Mouse (Mus musculus): Measurements from ENCODE around the gene Mipep. TPM values are rescaled to one million over a fixed set of nuclear protein-coding genes. Genes with fewer than 3 reads are reported as not detected.

Gene Mipep
- polyA plus RNA-seq, 1 experiment from 2014 or later = 18.8 TPM

DNA sequence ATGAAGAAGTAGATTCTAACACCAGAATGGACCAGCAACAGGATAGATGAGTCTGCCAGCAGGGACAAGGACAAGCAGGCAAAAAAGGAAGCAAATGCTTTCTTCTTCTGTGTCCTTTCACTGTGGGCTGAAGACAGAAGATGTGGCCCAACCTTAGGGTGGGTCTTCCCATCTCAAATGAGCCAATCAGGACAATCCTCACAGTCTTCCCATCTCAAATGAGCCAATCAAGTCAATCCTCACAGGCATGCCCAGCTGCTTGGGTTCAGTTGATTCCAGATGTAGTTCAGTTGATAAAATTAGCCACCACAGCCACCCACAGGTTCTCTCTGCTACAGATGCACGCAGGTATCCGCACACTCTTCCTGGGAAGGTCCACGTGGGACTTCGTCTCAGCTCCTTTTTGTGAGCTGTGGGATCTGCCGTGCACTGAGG, 6.9 kb upstream of the Mipep start:
- H3K4me1 ChIP-seq = no peaks in the 10 kb centered on the region
- no peak overlapping the region for H3K4me2 ChIP-seq
- no peak overlapping the region for H3K27ac ChIP-seq (replicated peaks)
- H3K9ac ChIP-seq (replicated peaks) = no peak overlapping the region
- H3K9me3 ChIP-seq (replicated peaks) = no peaks in the 10 kb centered on the region
- 84% methylated on average over 5 of the region's 5 CpGs for WGBS
- ATAC-seq (ENCODE audit: low FRiP score) = no peak
- no peaks in the 10 kb centered on the region for H3K27me3 ChIP-seq (replicated peaks)
- H3K4me3 ChIP-seq (replicated peaks) = no peak overlapping the region
- H3K36me3 ChIP-seq = no peaks in the 10 kb centered on the region

DNA sequence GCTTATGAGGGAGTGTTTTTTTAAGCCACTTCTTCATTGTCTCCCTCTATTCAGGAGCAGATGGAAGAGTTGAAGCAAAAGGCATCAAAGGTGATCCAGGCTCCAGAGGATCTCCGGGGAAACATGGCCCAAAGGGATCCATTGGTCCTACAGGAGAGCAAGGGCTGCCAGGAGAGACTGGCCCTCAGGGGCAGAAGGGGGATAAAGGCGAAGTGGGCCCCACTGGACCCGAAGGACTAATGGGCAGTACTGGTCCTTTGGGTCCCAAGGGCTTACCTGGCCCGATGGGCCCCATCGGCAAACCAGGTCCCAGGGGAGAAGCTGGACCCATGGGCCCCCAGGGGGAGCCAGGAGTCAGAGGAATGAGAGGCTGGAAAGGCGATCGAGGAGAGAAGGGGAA, 5.2 kb upstream of the Mipep start:
- H3K9ac ChIP-seq (replicated peaks) = no peak overlapping the region
- no peak overlapping the region for H3K4me2 ChIP-seq
- no peaks in the 10 kb centered on the region for H3K4me1 ChIP-seq
- no peaks in the 10 kb centered on the region for H3K36me3 ChIP-seq
- no peaks in the 10 kb centered on the region for H3K9me3 ChIP-seq (replicated peaks)
- no peak overlapping the region for H3K4me3 ChIP-seq (replicated peaks)
- no peak for ATAC-seq (ENCODE audit: low FRiP score)
- no peaks in the 10 kb centered on the region for H3K27me3 ChIP-seq (replicated peaks)
- 92% methylated on average over 7 of the region's 7 CpGs for WGBS
- no peak overlapping the region for H3K27ac ChIP-seq (replicated peaks)

DNA sequence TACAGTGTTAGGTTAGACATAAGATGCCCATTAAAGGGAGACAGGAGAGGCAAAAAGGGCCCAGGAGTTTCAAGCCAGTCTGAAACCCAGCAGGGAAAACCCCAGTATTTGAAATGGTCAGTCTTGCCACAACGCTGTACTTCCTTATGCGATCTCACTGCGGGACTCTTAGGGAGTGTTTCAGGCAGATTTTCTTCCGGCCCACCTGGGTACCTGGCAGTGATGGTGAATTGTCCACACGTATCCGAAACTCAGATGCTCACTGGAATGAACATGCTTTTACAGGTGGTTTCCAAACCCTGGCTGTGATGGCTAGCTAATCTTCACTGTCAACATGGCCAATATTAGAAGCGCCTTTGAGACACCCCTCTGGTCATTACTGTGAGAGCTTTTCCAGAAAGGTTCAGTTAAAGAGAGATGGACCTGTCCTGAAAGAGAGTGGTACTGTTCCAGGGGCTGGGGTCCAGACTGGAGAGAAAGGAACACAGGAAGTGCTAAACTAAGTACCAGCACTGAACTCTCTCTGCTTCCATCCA, 2.2 kb upstream of the Mipep start:
- Histone ChIP-seq H3K27me3 (replicated peaks) (no peaks in the 10 kb centered on the region), H3K36me3 (no peaks in the 10 kb centered on the region), H3K4me3 (replicated peaks) (no peak overlapping the region), H3K27ac (replicated peaks) (no peak overlapping the region), H3K9me3 (replicated peaks) (no peaks in the 10 kb centered on the region), H3K4me1 (peaks cover 7% of the 10 kb centered on the region), H3K9ac (replicated peaks) (no peak overlapping the region), H3K4me2 (no peak overlapping the region)
- ATAC-seq (ENCODE audit: low FRiP score) = no peak
- 65% methylated on average over 7 of the region's 7 CpGs for WGBS

DNA sequence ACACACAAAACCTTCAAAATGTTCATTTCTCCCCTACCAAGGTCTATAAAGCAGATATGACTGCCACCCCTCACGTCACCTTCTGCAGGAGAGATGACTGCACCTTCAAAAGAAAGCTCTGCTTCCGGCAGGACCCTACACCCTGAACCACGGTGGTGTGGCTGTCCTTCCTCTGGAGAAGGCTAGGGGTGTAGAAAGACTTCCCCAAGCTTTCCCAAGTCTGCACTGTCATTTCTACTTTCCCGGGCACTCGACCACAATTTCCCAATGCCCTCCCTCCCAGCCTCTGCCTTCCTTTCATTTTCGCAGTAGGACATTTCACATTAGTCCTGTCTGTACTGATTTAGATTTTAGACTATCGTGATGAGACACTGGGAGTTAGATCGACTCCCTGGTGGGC, 1.2 kb upstream of the Mipep start:
- Histone ChIP-seq H3K9me3 (replicated peaks) (no peaks in the 10 kb centered on the region), H3K27me3 (replicated peaks) (no peaks in the 10 kb centered on the region), H3K4me3 (replicated peaks) (no peak overlapping the region), H3K4me1 (peaks cover 7% of the 10 kb centered on the region), H3K27ac (replicated peaks) (no peak overlapping the region), H3K9ac (replicated peaks) (no peak overlapping the region), H3K36me3 (peaks cover 4% of the 10 kb centered on the region; the same call in 1 of the 2 replicates), H3K4me2 (no peak overlapping the region)
- WGBS = 50% methylated on average over 8 of the region's 8 CpGs
- ATAC-seq (ENCODE audit: low FRiP score) = no peak

DNA sequence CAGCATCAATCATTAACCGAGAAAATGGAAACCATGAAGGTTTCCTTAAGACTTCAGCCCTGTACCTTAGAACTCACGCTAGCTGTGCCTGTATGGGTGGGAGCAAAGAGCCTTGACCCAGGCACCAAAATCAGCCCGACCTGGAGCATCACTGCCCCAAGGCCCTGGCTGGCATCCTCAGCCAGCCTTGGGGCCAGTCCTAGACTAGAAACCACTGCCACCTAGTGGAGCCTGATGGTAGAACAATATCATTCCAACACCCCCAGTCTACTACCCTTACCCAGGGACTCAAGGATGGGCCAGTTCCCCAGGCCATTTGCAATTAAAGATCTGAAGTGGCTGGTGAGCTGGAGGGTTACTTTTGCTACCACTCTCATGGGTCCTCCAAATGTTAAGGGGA, 5.7 kb downstream of the Mipep start:
- Histone ChIP-seq H3K9me3 (replicated peaks) (no peaks in the 10 kb centered on the region), H3K4me2 (no peak overlapping the region), H3K4me3 (replicated peaks) (no peak overlapping the region), H3K36me3 (peaks cover 32% of the 10 kb centered on the region), H3K27me3 (replicated peaks) (no peaks in the 10 kb centered on the region), H3K4me1 (peaks cover 3% of the 10 kb centered on the region), H3K27ac (replicated peaks) (no peak overlapping the region), H3K9ac (replicated peaks) (no peak overlapping the region)
- WGBS = 33% methylated on average over 3 of the region's 3 CpGs
- ATAC-seq (ENCODE audit: low FRiP score) = no peak

DNA sequence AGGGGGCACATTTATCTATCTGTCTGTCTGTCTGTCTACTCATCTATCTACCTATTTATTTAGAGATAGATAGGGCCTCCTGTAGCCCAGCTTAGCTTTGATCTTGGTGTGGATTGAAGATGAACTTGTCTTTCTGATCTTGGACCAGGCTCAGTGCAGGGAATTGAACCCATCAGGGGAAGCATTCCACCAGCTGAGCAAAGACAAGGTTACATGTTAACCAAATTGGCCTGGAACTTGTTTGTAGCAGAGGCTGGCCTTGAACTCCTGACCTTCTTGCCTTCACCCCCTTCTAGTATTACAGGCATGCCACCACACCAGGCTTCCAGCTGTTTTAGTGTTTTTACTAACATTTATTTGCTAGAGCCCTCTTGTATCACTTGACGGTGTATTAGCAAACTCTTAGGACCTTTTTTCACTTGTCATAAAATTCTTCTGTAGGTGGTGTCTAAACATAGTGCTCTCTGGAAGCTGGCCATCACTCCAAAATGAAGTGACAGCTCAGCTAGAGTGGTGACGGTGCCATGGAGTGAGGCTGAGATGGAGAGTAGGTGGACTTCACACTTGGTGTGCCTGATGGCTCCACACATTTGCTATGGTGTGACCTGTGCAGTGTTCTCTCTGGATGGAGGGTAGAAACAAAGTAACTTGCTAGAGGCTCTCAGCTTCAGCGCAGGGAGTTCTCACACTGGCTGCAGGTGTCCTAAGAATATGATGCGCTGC, 12.4 kb downstream of the Mipep start:
- 89% methylated on average over 4 of the region's 4 CpGs for WGBS
- Histone ChIP-seq H3K9ac (replicated peaks) (no peak overlapping the region), H3K36me3 (peaks cover 35% of the 10 kb centered on the region), H3K4me3 (replicated peaks) (no peak overlapping the region), H3K9me3 (replicated peaks) (no peaks in the 10 kb centered on the region), H3K4me2 (no peak overlapping the region), H3K27ac (replicated peaks) (no peak overlapping the region), H3K4me1 (no peaks in the 10 kb centered on the region), H3K27me3 (replicated peaks) (no peaks in the 10 kb centered on the region)
- ATAC-seq (ENCODE audit: low FRiP score) = no peak

DNA sequence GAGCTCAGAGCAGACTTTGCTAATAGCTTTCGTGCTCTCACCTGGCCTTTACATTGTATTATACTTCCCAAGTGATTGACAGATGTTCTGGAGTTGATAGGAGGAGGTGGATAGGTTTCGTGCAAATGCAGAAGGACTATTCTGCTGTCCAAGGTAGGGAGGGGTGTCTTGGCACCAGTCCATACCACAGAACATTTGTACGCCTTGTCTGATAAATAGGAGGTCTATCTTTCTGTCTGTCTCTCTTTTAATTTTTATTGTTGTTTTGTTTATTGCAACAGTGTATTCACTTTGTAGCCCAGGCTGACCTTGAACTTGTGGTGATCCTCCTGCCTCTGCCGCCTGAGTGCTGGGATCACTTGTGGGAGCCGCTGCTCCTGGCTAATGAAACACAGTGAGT, 13.2 kb downstream of the Mipep start:
- no peak overlapping the region for H3K9ac ChIP-seq (replicated peaks)
- no peak for ATAC-seq (ENCODE audit: low FRiP score)
- 94% methylated on average over 5 of the region's 5 CpGs for WGBS
- peaks cover 36% of the 10 kb centered on the region for H3K36me3 ChIP-seq
- H3K27me3 ChIP-seq (replicated peaks) = no peaks in the 10 kb centered on the region
- no peaks in the 10 kb centered on the region for H3K4me1 ChIP-seq
- no peak overlapping the region for H3K27ac ChIP-seq (replicated peaks)
- no peak overlapping the region for H3K4me2 ChIP-seq
- no peaks in the 10 kb centered on the region for H3K9me3 ChIP-seq (replicated peaks)
- H3K4me3 ChIP-seq (replicated peaks) = no peak overlapping the region

DNA sequence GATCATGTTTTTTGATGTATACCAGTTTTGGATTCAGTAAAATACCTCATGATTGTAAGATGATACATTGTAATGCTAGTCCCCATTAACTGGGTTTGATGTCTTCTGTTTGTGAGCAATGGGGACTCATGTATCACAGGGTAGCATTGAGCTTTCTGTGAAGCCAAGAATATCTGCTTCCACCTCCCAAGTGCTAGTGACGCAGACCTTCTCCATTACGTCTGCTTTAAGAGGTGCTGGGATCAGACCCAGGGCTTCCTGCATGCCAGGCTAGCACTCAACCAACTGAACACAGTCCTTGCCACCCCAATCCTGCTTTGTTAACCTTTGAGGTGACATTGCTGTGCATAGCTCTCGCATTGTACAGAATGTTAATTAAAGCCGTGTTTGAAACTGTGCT, 14.3 kb downstream of the Mipep start:
- Histone ChIP-seq H3K9me3 (replicated peaks) (no peaks in the 10 kb centered on the region), H3K9ac (replicated peaks) (no peak overlapping the region), H3K36me3 (peaks cover 41% of the 10 kb centered on the region), H3K4me2 (no peak overlapping the region), H3K4me1 (no peaks in the 10 kb centered on the region), H3K27me3 (replicated peaks) (no peaks in the 10 kb centered on the region), H3K27ac (replicated peaks) (no peak overlapping the region), H3K4me3 (replicated peaks) (no peak overlapping the region)
- ATAC-seq (ENCODE audit: low FRiP score) = no peak
- WGBS = 95% methylated on average over 4 of the region's 4 CpGs

DNA sequence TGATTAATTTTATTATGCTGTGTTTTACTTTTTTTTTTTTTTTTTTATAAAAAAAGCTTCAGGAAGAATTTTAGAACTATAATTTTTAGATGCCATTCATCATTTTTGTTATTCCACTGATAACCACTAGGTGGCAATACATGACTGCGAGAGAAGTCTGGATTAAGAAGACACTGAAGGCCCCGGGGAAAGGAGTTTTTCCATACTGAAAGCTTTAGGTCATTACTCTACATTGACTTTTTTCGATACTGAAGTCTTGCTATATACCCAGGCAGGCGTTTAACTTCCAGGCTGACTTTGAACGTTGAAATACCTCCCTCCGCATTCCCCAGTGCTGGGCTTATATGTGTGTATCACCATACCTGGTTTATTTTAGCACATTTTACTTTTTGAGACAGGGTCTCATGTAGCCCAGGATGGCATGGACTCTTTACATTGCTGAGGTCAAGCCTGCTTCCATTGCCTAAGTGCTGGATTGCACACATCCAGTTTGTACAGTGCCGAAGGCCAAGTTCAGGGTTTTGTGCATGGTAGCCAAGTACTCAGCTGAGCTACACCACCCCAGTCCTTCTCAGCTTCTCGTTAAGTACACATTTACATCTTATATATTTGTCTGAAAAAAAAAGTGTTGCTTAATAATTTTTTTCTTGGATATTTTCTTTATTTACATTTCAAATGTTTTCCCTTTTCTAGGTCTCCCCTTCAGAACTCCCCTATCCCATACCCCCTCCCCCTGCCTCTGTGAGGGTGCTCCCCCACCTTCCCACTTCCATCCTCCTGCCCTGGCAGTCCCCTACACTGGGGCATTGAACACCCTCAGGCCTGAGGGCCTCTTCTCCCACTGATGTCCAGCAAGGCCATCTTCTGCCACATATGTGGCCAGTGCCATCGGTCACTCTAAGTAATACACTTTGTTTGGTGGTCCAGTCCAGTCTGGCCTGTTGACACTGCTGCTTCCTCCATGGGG, 15.7 kb downstream of the Mipep start:
- H3K27ac ChIP-seq (replicated peaks) = no peak overlapping the region
- H3K27me3 ChIP-seq (replicated peaks) = no peaks in the 10 kb centered on the region
- no peaks in the 10 kb centered on the region for H3K4me1 ChIP-seq
- no peaks in the 10 kb centered on the region for H3K9me3 ChIP-seq (replicated peaks)
- 54% methylated on average over 9 of the region's 9 CpGs for WGBS
- H3K4me2 ChIP-seq = no peak overlapping the region
- peaks cover 46% of the 10 kb centered on the region for H3K36me3 ChIP-seq
- no peak overlapping the region for H3K4me3 ChIP-seq (replicated peaks)
- no peak for ATAC-seq (ENCODE audit: low FRiP score)
- no peak overlapping the region; the same call in 1 of the 2 replicates for H3K9ac ChIP-seq (replicated peaks)

DNA sequence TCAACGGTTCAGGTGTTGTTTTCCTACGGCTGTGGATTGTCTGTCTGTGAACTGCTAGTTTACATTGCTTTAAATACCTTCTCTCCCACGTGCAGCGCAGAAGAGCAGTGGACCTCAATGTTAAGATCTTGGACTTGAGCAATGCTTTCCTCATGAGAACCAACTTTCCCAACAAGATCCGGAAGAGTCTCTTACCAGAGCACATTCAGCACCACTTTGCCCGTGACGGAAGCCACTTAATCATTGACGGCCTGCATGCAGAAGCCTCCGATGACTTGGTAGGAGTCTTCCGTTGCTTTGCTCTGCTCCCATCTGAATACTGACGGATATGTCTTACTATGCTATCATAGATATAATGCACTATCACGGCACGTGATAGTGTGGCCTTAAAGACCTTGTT, 17.7 kb downstream of the Mipep start:
- H3K4me3 ChIP-seq (replicated peaks) = no peak overlapping the region
- H3K27ac ChIP-seq (replicated peaks) = no peak overlapping the region
- H3K36me3 ChIP-seq = peaks cover 44% of the 10 kb centered on the region
- ATAC-seq (ENCODE audit: low FRiP score) = no peak
- WGBS = 96% methylated on average over 13 of the region's 13 CpGs
- no peak overlapping the region for H3K4me2 ChIP-seq
- H3K27me3 ChIP-seq (replicated peaks) = no peaks in the 10 kb centered on the region
- H3K4me1 ChIP-seq = no peaks in the 10 kb centered on the region
- no peaks in the 10 kb centered on the region for H3K9me3 ChIP-seq (replicated peaks)
- no peak overlapping the region for H3K9ac ChIP-seq (replicated peaks)

DNA sequence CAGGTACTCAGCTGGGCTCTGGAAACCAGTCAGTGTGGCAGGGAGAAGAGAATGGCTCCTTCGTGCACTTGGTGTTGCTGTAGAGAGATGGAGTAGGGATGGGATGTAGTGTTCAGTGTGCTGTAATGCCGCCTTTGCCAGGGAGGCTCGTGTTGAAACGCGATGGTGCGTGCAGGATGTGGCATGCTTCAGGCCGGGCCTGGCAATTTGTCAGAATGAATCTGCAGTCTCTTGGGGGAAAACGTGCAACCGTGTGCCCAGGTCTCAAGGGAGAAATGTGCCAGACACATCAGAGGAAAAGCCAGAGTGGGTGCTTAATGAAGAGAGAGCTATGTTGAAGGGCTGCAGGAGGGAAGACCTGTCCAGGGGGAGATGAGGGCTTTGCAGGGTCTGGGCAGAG, 20.6 kb downstream of the Mipep start:
- H3K27ac ChIP-seq (replicated peaks) = no peak overlapping the region
- WGBS = 78% methylated on average over 9 of the region's 9 CpGs
- H3K36me3 ChIP-seq = peaks cover 25% of the 10 kb centered on the region
- ATAC-seq (ENCODE audit: low FRiP score) = no peak
- H3K9ac ChIP-seq (replicated peaks) = no peak overlapping the region
- H3K4me1 ChIP-seq = no peaks in the 10 kb centered on the region
- H3K9me3 ChIP-seq (replicated peaks) = no peaks in the 10 kb centered on the region
- H3K27me3 ChIP-seq (replicated peaks) = no peaks in the 10 kb centered on the region
- no peak overlapping the region for H3K4me2 ChIP-seq
- H3K4me3 ChIP-seq (replicated peaks) = no peak overlapping the region

DNA sequence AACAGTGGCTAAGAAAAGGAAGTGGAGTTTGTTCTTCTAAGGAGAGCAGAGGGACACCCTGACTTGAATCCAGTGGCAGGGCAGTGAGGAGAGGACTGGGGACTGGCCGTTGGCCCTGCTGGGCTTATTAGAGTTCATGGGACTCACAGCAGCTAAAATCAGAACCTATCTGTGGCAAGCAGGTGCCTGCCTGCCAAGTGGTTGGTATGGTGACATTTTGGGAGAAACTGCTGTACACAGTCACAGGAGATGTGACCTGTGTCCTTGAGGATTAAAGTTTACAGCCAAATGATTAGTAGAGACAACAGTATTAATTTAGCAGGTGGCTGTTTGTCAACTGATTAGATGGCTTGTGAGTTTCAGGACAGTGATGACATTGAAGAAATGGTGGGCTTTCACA, 21.5 kb downstream of the Mipep start:
- Histone ChIP-seq H3K9ac (replicated peaks) (no peak overlapping the region), H3K36me3 (peaks cover 25% of the 10 kb centered on the region), H3K4me1 (no peaks in the 10 kb centered on the region), H3K4me3 (replicated peaks) (no peak overlapping the region), H3K9me3 (replicated peaks) (no peaks in the 10 kb centered on the region), H3K27me3 (replicated peaks) (no peaks in the 10 kb centered on the region), H3K4me2 (no peak overlapping the region), H3K27ac (replicated peaks) (no peak overlapping the region)
- WGBS = 86% methylated on average over 1 of the region's 1 CpGs
- ATAC-seq (ENCODE audit: low FRiP score) = no peak
